ENCODE assay signal across 7 mouse cellular contexts in the genomic region with DNA sequence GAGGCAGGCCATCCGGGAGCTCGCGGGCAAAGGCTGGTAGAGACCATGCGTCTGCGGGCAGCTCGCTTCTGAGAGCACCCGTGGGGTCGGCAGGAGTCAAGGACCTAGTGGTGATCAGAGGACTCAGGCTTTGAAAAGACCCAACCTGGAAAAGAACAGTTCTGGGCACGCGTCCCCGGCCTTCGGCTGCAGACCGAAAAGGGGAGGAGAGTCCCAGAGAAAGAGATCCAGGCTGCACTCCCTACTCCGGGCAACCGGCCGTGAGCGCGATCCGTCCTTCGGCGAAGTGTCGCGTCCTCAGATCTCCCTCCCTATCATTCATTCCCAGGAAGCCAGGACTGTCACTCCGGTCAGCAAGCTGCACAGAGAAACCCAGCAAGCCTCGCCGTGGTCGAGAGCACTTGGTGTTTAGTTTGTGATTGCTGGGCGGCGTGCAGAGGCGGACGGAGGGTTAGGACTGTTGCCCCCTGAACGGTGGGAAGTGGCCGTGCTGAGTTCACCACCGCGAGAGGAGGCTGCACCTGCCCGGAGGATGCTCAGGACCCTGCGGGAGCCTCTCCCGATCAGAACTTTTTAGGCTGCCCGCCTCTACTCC. TPM values are rescaled to one million over a fixed set of nuclear protein-coding genes. Genes with fewer than 3 reads are reported as not detected.
DNase-seq lines count a peak whose midpoint lies in the region; ATAC-seq and TF ChIP-seq lines count a peak whose summit lies in the region.

No protein-coding gene starts in this region.

- DNase-seq in lung, postnatal 14 days = no peak
- peak; percentile 10 to 42 for DNase-seq in frontal cortex, postnatal 14 days (ENCODE audit: low spot score in 2 of 2)
- peak; percentile 45 to 57 for DNase-seq in layer of hippocampus, postnatal 36 days
- peak; percentile 71 for DNase-seq in neural tube, embryonic 11.5 days (ENCODE audit: low spot score)

- no peak for TF ChIP-seq POLR2A in cortical plate, adult 2 months (IDR thresholded peaks at IDR 0.05; ENCODE audit: extremely low read depth, insufficient read depth, low read length)

- 1% methylated on average over 39 of the region's 39 CpGs for WGBS in lung, embryonic 16.5 days
- WGBS in neural tube, embryonic 11.5 days = under 1% methylated on average over 39 of the region's 39 CpGs

- H3K9me3 ChIP-seq in lung, embryonic 16.5 days (ENCODE audit: control insufficient read depth, low read length) = no peaks in the 10 kb centered on the region
- no peaks in the 10 kb centered on the region for H3K9me3 ChIP-seq in neural tube, embryonic 11.5 days (ENCODE audit: control insufficient read depth, low read length)

- ATAC-seq in lung, embryonic 16.5 days (ENCODE audit: low read depth) = peak; percentile 18; the same call in 1 of the 2 replicates
- peak; percentile 36 for ATAC-seq in neural tube, embryonic 11.5 days (ENCODE audit: insufficient read depth, low FRiP score, low TSS enrichment)
- no peak for ATAC-seq in CD4-positive, CD25-positive, alpha-beta regulatory T cell, adult 4 months

- H3K36me3 ChIP-seq in lung, embryonic 16.5 days (ENCODE audit: control insufficient read depth, insufficient read depth, low read length) = no peaks in the 10 kb centered on the region
- H3K36me3 ChIP-seq in neural tube, embryonic 11.5 days (ENCODE audit: control insufficient read depth, insufficient read depth, low read length) = no peaks in the 10 kb centered on the region

- H3K4me3 ChIP-seq in lung, embryonic 16.5 days (ENCODE audit: low read length) = peak overlapping the region; percentile 54
- H3K4me3 ChIP-seq in cortical plate, adult 2 months (ENCODE audit: insufficient read depth, low read length) = peak overlapping the region; percentile 96
- H3K4me3 ChIP-seq in neural tube, embryonic 11.5 days (ENCODE audit: low read depth, low read length) = peak overlapping the region; percentile 63

- no peak overlapping the region for H3K27ac ChIP-seq in lung, embryonic 16.5 days (ENCODE audit: low read length)
- peak overlapping the region; percentile 84 for H3K27ac ChIP-seq in cortical plate, adult 2 months (ENCODE audit: insufficient read depth, low read length)
- H3K27ac ChIP-seq in neural tube, embryonic 11.5 days (ENCODE audit: low read depth, low read length) = peak overlapping the region; percentile 54

- peak overlapping the region; percentile 39; the same call in 1 of the 2 replicates for H3K9ac ChIP-seq in lung, embryonic 16.5 days (ENCODE audit: low read length)
- H3K9ac ChIP-seq in neural tube, embryonic 11.5 days (ENCODE audit: low read length) = peak overlapping the region; percentile 77

- H3K4me2 ChIP-seq in lung, embryonic 16.5 days (ENCODE audit: low read depth, low read length) = peak overlapping the region; percentile 98
- peak overlapping the region; percentile 85 for H3K4me2 ChIP-seq in neural tube, embryonic 11.5 days (ENCODE audit: low read depth)

- TF ChIP-seq CTCF in cortical plate, adult 2 months (IDR thresholded peaks at IDR 0.05; ENCODE audit: extremely low read depth, insufficient read depth, low read length) = no peak

- peaks cover 15% of the 10 kb centered on the region for H3K4me1 ChIP-seq in lung, embryonic 16.5 days (replicated peaks; ENCODE audit: control insufficient read depth, insufficient read depth, low read length)
- peaks cover 2% of the 10 kb centered on the region; the same call in 1 of the 2 replicates for H3K4me1 ChIP-seq in cortical plate, adult 2 months (ENCODE audit: control insufficient read depth, insufficient read depth, low read length)
- peaks cover 2% of the 10 kb centered on the region; the same call in 1 of the 2 replicates for H3K4me1 ChIP-seq in neural tube, embryonic 11.5 days (ENCODE audit: control insufficient read depth, insufficient read depth, low read length)

- peaks cover 49% of the 10 kb centered on the region for H3K27me3 ChIP-seq in lung, embryonic 16.5 days (ENCODE audit: control insufficient read depth, insufficient read depth, low read depth, low read length)
- peaks cover 8% of the 10 kb centered on the region; the same call in 1 of the 2 replicates for H3K27me3 ChIP-seq in neural tube, embryonic 11.5 days (ENCODE audit: control insufficient read depth, insufficient read depth, low read length)

RNA-seq across cellular contexts. Expression of a gene that starts 0.7 kb away (rescaled TPM):
- 0.14 and 0.18 TPM in 2 replicates for polyA plus RNA-seq in lung, embryonic 16.5 days (2015; fragmentation: Nextera tagmentation; extraction: Ambion mirVana)
- 98.1 and 101 TPM in 2 replicates for polyA plus RNA-seq in cortical plate, adult 2 months (2012; rRNA removed)
- total RNA-seq in layer of hippocampus, postnatal 36 days (2021) = 100 to 1,000 TPM; 167 to 171 TPM
- polyA plus RNA-seq in neural tube, embryonic 11.5 days (2014; fragmentation: Nextera tagmentation; extraction: Ambion mirVana) = 7.3 and 8.5 TPM in 2 replicates
- polyA plus RNA-seq in CD4-positive, CD25-positive, alpha-beta regulatory T cell, adult 4 months (2017; shearing (Covaris generic)) = under 1 TPM in 1 of 2 experiments, not detected in 1; 0.13 TPM

Comparison
In these comparisons a context has a peak if more than half of its experiments do, and no peak if none do; other contexts are left out.
1. RNA of a gene that starts 0.7 kb away (polyA plus RNA-seq): 98.1 to 101 TPM in cortical plate, adult 2 months; 7.3 to 8.5 TPM in neural tube, embryonic 11.5 days, 0.14 to 0.18 TPM in lung, embryonic 16.5 days and 0.13 TPM in CD4-positive, CD25-positive, alpha-beta regulatory T cell, adult 4 months; every median in the first group is over 10 times any median in the second.
2. Peak in every context shown above with its lines, with median percentiles within 50 percentile points of each other: H3K4me3 ChIP-seq.